Mouse (Mus musculus) forebrain, postnatal 0 days (tissue): ENCODE measurements at regions not wholly inside any gene's neighbourhood (a gene's known extent, or its start where the extent isn't known, plus 50 kb on each side); places are given as distances from the start of the nearest gene placed in this dataset.

ENCODE experiments used
- ATAC-seq: fragments of 200-750 bp; cut with Nextera tagmentation; 2 replicates; pipeline ENCODE4 v1.8.0; 2017; ENCODE audit warnings: mild to moderate bottlenecking, moderate library complexity
- DNase-seq: peaks from one replicate; pipeline ENCODE4 v3.0.0-alpha.2; 2015
- H3K27ac ChIP-seq: fragments of 300-500 bp; sonication (generic); 2 replicates; pipeline ENCODE4 v1.5.1; 2014; ENCODE audit warnings: low read depth, mild to moderate bottlenecking, antibody characterized with exemption, low read length, moderate library complexity, mixed read lengths
- H3K27me3 ChIP-seq: fragments of 300-500 bp; sonication (generic); 2 replicates; pipeline ENCODE4 v1.6.1; 2014; ENCODE audit warnings: mild to moderate bottlenecking, low read length, mixed read lengths; ENCODE audit not compliant: insufficient read depth
- H3K36me3 ChIP-seq: fragments of 300-500 bp; sonication (generic); 2 replicates; pipeline ENCODE4 v1.6.1; 2014; ENCODE audit warnings: mild to moderate bottlenecking, moderate library complexity; ENCODE audit not compliant: insufficient read depth
- H3K4me1 ChIP-seq: fragments of 300-500 bp; sonication (generic); 2 replicates; pipeline ENCODE4 v1.6.1; 2014; ENCODE audit warnings: antibody characterized with exemption; ENCODE audit not compliant: insufficient read depth
- H3K4me2 ChIP-seq: fragments of 300-500 bp; sonication (generic); 2 replicates; pipeline ENCODE4 v1.6.1; 2014; ENCODE audit warnings: low read depth, mild to moderate bottlenecking, moderate library complexity
- H3K4me3 ChIP-seq: fragments of 300-500 bp; sonication (generic); 2 replicates; pipeline ENCODE4 v1.5.1; 2014; ENCODE audit warnings: low read depth, low read length, mixed read lengths
- H3K9ac ChIP-seq: fragments of 300-500 bp; sonication (generic); 2 replicates; pipeline ENCODE4 v1.6.1; 2014; ENCODE audit warnings: mild to moderate bottlenecking
- H3K9me3 ChIP-seq: fragments of 300-500 bp; sonication (generic); 2 replicates; pipeline ENCODE4 v1.6.1; 2016; ENCODE audit warnings: low read length
- CTCF ChIP-seq: sonication (generic); IDR thresholded peaks from 2 replicates; pipeline ENCODE4 v1.5.1; 2016; ENCODE audit warnings: antibody characterized with exemption, control low read depth, low read depth
- WGBS: fragments of 180-500 bp; shearing (Covaris S2); extraction: QIAGEN DNeasy Blood & Tissue Kit; methylation state at CpG from one replicate; pipeline ENCODE4 v1.1.7; 2014; 5-methylcytosine and 5-hydroxymethylcytosine counted together

- Histone ChIP-seq H3K36me3 (no peaks in the 10 kb centered on the region), H3K9ac (no peak overlapping the region), H3K27ac (no peak overlapping the region), H3K4me1 (no peaks in the 10 kb centered on the region), H3K4me3 (no peak overlapping the region), H3K9me3 (no peaks in the 10 kb centered on the region), H3K27me3 (no peaks in the 10 kb centered on the region), H3K4me2 (no peak overlapping the region)
- 20% methylated on average over 2 of the region's 2 CpGs for WGBS
- ATAC-seq, result no peak
- TF ChIP-seq CTCF, result no peak
- no peak for DNase-seq
Measured at GRCm38 (mm10) chr6:143595486-143595885, 428.5 kb downstream of the Etnk1 start.

GRCm38 (mm10) chr6:143597414-143597813, 430.4 kb downstream of the Etnk1 start:
- no peak overlapping the region for H3K4me2 ChIP-seq
- H3K27me3 ChIP-seq, result no peaks in the 10 kb centered on the region
- no peak overlapping the region for H3K4me3 ChIP-seq
- H3K27ac ChIP-seq, result no peak overlapping the region
- no peak for DNase-seq
- no peak for TF ChIP-seq CTCF
- no peak for ATAC-seq
- H3K9me3 ChIP-seq, result no peaks in the 10 kb centered on the region
- H3K9ac ChIP-seq, result no peak overlapping the region
- H3K4me1 ChIP-seq, result no peaks in the 10 kb centered on the region
- H3K36me3 ChIP-seq, result no peaks in the 10 kb centered on the region
- WGBS, result 51% methylated on average over 3 of the region's 3 CpGs

DNA sequence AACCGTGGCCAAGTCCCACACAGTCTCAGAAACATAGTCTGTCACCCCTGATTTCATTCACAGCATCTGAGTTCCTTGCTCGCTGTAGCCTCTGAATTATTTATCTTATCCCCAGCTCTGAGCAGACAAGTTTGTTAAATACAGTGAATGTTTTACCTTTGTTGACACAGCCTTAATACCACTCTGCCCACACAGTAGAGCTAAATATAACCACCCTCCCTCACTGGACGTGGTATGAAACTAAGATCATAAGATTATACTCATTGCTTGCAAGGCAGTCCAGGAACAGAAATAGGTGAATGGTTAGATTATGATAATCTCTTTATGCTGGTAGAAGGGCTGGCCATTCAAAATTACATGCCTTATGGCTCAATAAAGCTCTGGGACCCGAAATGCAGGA, 431.9 kb downstream of the Etnk1 start:
- H3K4me2 ChIP-seq, result no peak overlapping the region
- TF ChIP-seq CTCF, result no peak
- H3K4me1 ChIP-seq, result no peaks in the 10 kb centered on the region
- ATAC-seq, result no peak
- no peaks in the 10 kb centered on the region for H3K9me3 ChIP-seq
- H3K27ac ChIP-seq, result no peak overlapping the region
- no peak overlapping the region for H3K4me3 ChIP-seq
- DNase-seq, result no peak
- no peak overlapping the region for H3K9ac ChIP-seq
- H3K36me3 ChIP-seq, result no peaks in the 10 kb centered on the region
- H3K27me3 ChIP-seq, result no peaks in the 10 kb centered on the region
- WGBS, result 72% methylated on average over 4 of the region's 4 CpGs

- 89% methylated on average over 1 of the region's 1 CpGs for WGBS
- DNase-seq (peak; percentile 35), ATAC-seq (no peak)
- no peak overlapping the region for H3K4me2 ChIP-seq
- no peak overlapping the region for H3K27ac ChIP-seq
- no peak overlapping the region for H3K4me3 ChIP-seq
- no peaks in the 10 kb centered on the region for H3K9me3 ChIP-seq
- TF ChIP-seq CTCF, result peak; percentile 68
- H3K4me1 ChIP-seq, result no peaks in the 10 kb centered on the region
- no peak overlapping the region for H3K9ac ChIP-seq
- no peaks in the 10 kb centered on the region for H3K36me3 ChIP-seq
- no peaks in the 10 kb centered on the region for H3K27me3 ChIP-seq
Measured at GRCm38 (mm10) chr6:143609100-143609499, 442.1 kb downstream of the Etnk1 start.

DNA sequence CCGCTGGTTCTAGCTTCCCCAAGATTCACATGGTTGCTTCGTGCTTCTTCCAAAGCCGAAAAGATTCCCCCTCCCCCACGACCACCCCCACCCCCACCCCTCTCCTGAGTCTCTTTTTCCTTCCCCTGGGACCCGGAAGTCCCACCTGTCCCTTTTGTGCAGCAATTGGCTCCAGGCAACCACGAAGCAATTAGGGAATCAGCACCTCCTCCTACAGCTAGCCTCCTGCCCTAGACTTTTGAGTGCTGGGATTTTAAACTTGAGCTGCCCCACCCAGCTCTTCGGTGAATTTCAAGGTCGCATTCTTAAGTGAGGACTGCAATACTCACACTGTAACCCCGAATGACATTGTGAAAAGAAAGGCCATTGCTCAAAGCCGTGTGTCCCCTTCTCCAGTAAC, 445.9 kb downstream of the Etnk1 start:
- Histone ChIP-seq H3K27ac (no peak overlapping the region), H3K36me3 (no peaks in the 10 kb centered on the region), H3K27me3 (no peaks in the 10 kb centered on the region), H3K9ac (no peak overlapping the region), H3K4me3 (no peak overlapping the region), H3K4me1 (no peaks in the 10 kb centered on the region), H3K4me2 (no peak overlapping the region), H3K9me3 (no peaks in the 10 kb centered on the region)
- ATAC-seq (no peak), DNase-seq (no peak)
- TF ChIP-seq CTCF, result no peak
- WGBS, result 78% methylated on average over 10 of the region's 10 CpGs

GRCm38 (mm10) chr6:143614431-143614987, 447.5 kb downstream of the Etnk1 start:
- no peaks in the 10 kb centered on the region for H3K36me3 ChIP-seq
- no peak for TF ChIP-seq CTCF
- ATAC-seq (no peak), DNase-seq (peak; percentile 26)
- H3K4me3 ChIP-seq, result no peak overlapping the region
- H3K9me3 ChIP-seq, result no peaks in the 10 kb centered on the region
- H3K4me2 ChIP-seq, result no peak overlapping the region
- no peaks in the 10 kb centered on the region for H3K4me1 ChIP-seq
- no peaks in the 10 kb centered on the region for H3K27me3 ChIP-seq
- no peak overlapping the region for H3K9ac ChIP-seq
- H3K27ac ChIP-seq, result no peak overlapping the region
- 42% methylated on average over 11 of the region's 11 CpGs for WGBS

DNA sequence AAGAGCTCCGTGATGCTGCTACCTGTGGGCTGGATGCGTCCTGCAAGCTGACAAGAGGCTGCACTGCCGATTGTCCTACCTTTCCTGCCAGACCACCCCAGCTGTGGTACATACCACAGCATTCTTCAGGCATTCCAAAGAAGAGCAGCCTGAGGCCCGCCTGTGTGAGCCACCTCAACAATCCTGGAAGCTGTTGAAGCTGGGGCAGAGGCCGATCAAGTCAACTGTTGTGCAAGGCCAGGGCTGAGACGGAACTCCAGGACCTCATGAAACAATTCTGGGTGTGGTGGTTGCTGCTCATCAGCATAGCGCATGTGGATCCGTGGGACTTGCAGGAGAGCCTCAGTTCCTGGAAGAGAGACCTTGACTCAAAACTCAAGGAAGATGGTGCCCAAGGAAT, 448.3 kb downstream of the Etnk1 start:
- Histone ChIP-seq H3K9me3 (no peaks in the 10 kb centered on the region), H3K4me3 (no peak overlapping the region), H3K4me1 (no peaks in the 10 kb centered on the region), H3K36me3 (no peaks in the 10 kb centered on the region), H3K4me2 (no peak overlapping the region), H3K27ac (no peak overlapping the region), H3K27me3 (no peaks in the 10 kb centered on the region), H3K9ac (no peak overlapping the region)
- 84% methylated on average over 8 of the region's 8 CpGs for WGBS
- no peak for TF ChIP-seq CTCF
- DNase-seq (no peak), ATAC-seq (no peak)

GRCm38 (mm10) chr6:143616386-143616785, 449.4 kb downstream of the Etnk1 start:
- Histone ChIP-seq H3K9me3 (no peaks in the 10 kb centered on the region), H3K27ac (no peak overlapping the region), H3K4me3 (no peak overlapping the region), H3K36me3 (no peaks in the 10 kb centered on the region), H3K4me1 (no peaks in the 10 kb centered on the region), H3K9ac (no peak overlapping the region), H3K4me2 (no peak overlapping the region), H3K27me3 (no peaks in the 10 kb centered on the region)
- ATAC-seq, result no peak
- DNase-seq, result no peak
- 90% methylated on average over 4 of the region's 4 CpGs for WGBS
- TF ChIP-seq CTCF, result no peak
